Mouse (Mus musculus) midbrain, embryonic 16.5 days (tissue): ENCODE measurements at regions not wholly inside any gene's neighbourhood (a gene's known extent, or its start where the extent isn't known, plus 50 kb on each side); places are given as distances from the start of the nearest gene placed in this dataset.
A peak's percentile ranks its signal among the peaks of the same experiment; 100 is the strongest.

Experiments used
- ATAC-seq: fragments of 200-750 bp; cut with Nextera tagmentation; 2 replicates; pipeline ENCODE4 v1.8.0; 2017; ENCODE audit warnings: moderate TSS enrichment
- H3K27ac ChIP-seq: fragments of 300-500 bp; sonication (generic); 2 replicates; pipeline ENCODE4 v1.5.1; 2014; ENCODE audit warnings: mild to moderate bottlenecking, low read length, mixed read lengths
- H3K27me3 ChIP-seq: fragments of 300-500 bp; sonication (generic); 2 replicates; pipeline ENCODE4 v1.6.1; 2014; ENCODE audit warnings: low read depth, low read length, mixed read lengths; ENCODE audit not compliant: control insufficient read depth, insufficient read depth
- H3K36me3 ChIP-seq: fragments of 300-500 bp; sonication (generic); 2 replicates; pipeline ENCODE4 v1.6.1; 2014; ENCODE audit warnings: mild to moderate bottlenecking, low read length, moderate library complexity, mixed read lengths; ENCODE audit not compliant: control insufficient read depth, insufficient read depth
- H3K4me1 ChIP-seq: fragments of 300-500 bp; sonication (generic); 2 replicates; pipeline ENCODE4 v1.6.1; 2014; ENCODE audit warnings: mild to moderate bottlenecking, low read length, mixed read lengths; ENCODE audit not compliant: control insufficient read depth, insufficient read depth
- H3K4me2 ChIP-seq: fragments of 300-500 bp; sonication (generic); 2 replicates; pipeline ENCODE4 v1.6.1; 2014; ENCODE audit warnings: mild to moderate bottlenecking, low read length, mixed read lengths
- H3K4me3 ChIP-seq: fragments of 300-500 bp; sonication (generic); 2 replicates; pipeline ENCODE4 v1.5.1; 2014; ENCODE audit warnings: low read depth, mild to moderate bottlenecking, low read length, moderate library complexity, mixed read lengths
- H3K9ac ChIP-seq: fragments of 300-500 bp; sonication (generic); 2 replicates; pipeline ENCODE4 v1.6.1; 2014; ENCODE audit warnings: low read depth, low read length, mixed read lengths
- H3K9me3 ChIP-seq: fragments of 300-500 bp; sonication (generic); replicated peaks from 2 replicates; pipeline ENCODE4 v1.6.1; 2014; ENCODE audit warnings: mild to moderate bottlenecking, low read length, mixed read lengths; ENCODE audit not compliant: control insufficient read depth, poor library complexity, severe bottlenecking
- WGBS: fragments of 180-500 bp; shearing (Covaris S2); extraction: QIAGEN DNeasy Blood & Tissue Kit; methylation state at CpG from one replicate; pipeline ENCODE4 v1.1.7; 2014; 5-methylcytosine and 5-hydroxymethylcytosine counted together

DNA sequence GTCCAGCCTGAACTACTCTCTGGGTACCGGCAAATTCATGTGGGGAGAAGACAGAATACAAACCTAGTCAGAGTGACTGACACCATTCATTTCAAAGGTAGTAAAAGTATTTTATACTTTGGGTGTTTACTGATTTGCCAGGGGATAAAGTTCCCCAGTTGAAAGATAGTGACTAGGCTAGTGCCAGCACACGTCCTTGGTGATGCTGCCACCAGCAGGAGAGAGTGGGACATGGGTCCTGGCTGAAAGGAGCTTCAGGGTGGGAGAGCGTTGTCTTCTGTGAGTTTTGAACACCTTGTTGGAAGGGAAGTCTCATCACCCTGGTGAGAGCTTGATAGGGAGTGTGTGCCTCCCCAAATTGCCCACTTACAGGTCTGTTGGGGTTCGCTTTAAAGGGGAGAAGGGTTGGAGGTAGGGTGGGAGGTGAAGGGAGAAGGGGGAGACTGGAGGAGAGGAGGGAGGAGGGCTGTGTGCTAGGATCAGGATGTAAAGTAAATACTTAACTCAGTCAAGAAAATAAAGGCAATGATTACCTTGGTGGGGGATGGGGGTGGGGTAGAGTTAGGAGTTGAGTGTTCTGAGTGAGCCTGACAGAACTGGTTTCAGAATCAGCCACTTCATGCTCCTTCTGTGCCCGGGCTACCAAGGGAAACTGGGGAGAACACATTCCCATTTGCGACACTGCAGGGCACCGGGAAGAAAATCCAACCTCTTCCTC lies 273.9 kb downstream of the Dhx35 start:
- H3K9ac ChIP-seq, result no peak overlapping the region
- H3K27ac ChIP-seq, result no peak overlapping the region
- H3K9me3 ChIP-seq, result no peaks in the 10 kb centered on the region
- H3K4me1 ChIP-seq, result no peaks in the 10 kb centered on the region
- H3K36me3 ChIP-seq, result no peaks in the 10 kb centered on the region
- peaks cover 6% of the 10 kb centered on the region; the same call in 1 of the 2 replicates for H3K27me3 ChIP-seq
- ATAC-seq, result no peak
- H3K4me3 ChIP-seq, result no peak overlapping the region
- no peak overlapping the region for H3K4me2 ChIP-seq
- WGBS, result 51% methylated on average over 7 of the region's 7 CpGs

DNA sequence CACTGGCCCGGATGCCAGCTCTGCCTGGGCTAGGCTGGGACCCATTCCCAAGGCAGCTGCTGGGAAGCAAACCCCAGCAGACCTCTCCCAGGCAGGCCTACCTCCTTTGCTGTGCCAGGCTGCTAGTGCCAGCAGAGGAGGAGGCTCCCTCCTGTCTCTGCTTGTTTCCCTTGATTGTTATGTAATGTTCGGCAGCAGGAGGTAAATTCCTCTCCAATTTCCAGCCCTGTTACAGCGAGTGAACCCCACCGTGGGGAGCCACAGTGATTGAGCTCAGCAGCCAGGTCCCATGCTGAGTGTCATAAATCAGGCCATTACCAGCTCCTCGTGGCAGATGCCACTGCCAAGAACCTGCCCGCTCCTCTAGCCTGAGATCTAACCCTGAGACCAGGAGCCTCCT lies 274.6 kb downstream of the Dhx35 start:
- H3K9ac ChIP-seq, result no peak overlapping the region
- 12% methylated on average over 6 of the region's 6 CpGs for whole genome bisulfite sequencing
- H3K36me3 ChIP-seq, result no peaks in the 10 kb centered on the region
- H3K9me3 ChIP-seq, result no peaks in the 10 kb centered on the region
- H3K27ac ChIP-seq, result no peak overlapping the region
- no peak overlapping the region for H3K4me2 ChIP-seq
- ATAC-seq, result no peak
- H3K27me3 ChIP-seq, result peaks cover 6% of the 10 kb centered on the region; the same call in 1 of the 2 replicates
- H3K4me1 ChIP-seq, result no peaks in the 10 kb centered on the region
- H3K4me3 ChIP-seq, result no peak overlapping the region

DNA sequence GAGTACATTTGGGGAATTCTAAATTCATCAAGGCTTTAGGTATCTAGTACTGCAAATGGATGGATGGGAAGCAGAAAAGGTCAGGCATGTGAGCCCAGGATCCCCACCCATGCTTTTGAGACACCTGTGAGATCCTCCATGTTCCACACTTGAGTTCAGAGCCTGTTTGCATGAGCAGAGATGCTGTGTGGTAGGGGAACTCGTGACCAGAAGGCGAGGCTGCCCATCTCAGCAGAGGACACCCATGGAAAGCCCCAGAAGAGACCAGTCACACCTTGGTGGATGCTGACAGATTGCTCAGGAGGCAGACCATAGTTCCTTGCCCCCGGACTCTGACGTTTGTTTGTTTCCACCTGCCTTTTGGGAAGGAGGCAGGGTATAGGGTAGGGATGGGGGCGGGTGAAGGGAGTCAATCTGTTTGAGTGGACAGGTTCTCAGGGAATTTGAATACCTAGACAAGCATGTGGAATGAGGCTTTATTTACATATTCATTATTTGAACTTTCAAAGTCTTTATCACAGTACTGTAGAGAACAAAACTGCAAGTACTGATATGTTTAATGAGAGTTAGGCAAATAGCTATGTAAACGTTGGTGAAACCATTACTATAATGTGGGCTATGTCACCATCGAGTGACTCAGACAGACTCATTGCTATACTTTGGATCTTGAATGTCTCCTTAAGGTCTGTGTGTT lies 278.5 kb downstream of the Dhx35 start:
- no peaks in the 10 kb centered on the region for H3K4me1 ChIP-seq
- ATAC-seq, result no peak
- no peaks in the 10 kb centered on the region for H3K27me3 ChIP-seq
- H3K4me2 ChIP-seq, result no peak overlapping the region
- H3K9ac ChIP-seq, result no peak overlapping the region
- no peak overlapping the region for H3K4me3 ChIP-seq
- no peaks in the 10 kb centered on the region for H3K9me3 ChIP-seq
- WGBS, result 89% methylated on average over 7 of the region's 7 CpGs
- H3K36me3 ChIP-seq, result no peaks in the 10 kb centered on the region
- H3K27ac ChIP-seq, result no peak overlapping the region

DNA sequence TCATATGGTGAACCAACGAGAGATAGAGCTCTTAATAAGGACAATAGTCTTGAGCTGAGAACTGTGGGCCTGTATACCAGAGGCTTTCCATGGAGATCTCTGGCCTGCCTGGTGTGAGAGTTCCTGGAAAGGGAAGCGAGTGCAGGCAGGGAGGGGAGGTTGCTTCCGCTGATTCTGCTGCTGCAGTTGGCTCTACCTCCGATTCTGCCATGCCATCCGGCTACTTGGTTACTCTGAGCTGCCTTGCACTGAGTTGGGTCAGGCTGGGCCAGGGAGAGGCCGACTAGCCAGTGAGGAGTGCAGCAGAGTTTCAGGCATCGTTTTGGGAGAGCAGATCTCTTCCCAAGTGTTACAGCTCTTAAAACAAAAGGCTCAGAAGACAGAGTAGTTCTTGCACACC lies 285.2 kb downstream of the Dhx35 start:
- Histone ChIP-seq H3K4me3 (no peak overlapping the region), H3K27me3 (no peaks in the 10 kb centered on the region), H3K4me2 (no peak overlapping the region), H3K9ac (no peak overlapping the region), H3K9me3 (no peaks in the 10 kb centered on the region), H3K27ac (no peak overlapping the region), H3K4me1 (no peaks in the 10 kb centered on the region), H3K36me3 (no peaks in the 10 kb centered on the region)
- 82% methylated on average over 7 of the region's 7 CpGs for WGBS
- no peak for ATAC-seq

DNA sequence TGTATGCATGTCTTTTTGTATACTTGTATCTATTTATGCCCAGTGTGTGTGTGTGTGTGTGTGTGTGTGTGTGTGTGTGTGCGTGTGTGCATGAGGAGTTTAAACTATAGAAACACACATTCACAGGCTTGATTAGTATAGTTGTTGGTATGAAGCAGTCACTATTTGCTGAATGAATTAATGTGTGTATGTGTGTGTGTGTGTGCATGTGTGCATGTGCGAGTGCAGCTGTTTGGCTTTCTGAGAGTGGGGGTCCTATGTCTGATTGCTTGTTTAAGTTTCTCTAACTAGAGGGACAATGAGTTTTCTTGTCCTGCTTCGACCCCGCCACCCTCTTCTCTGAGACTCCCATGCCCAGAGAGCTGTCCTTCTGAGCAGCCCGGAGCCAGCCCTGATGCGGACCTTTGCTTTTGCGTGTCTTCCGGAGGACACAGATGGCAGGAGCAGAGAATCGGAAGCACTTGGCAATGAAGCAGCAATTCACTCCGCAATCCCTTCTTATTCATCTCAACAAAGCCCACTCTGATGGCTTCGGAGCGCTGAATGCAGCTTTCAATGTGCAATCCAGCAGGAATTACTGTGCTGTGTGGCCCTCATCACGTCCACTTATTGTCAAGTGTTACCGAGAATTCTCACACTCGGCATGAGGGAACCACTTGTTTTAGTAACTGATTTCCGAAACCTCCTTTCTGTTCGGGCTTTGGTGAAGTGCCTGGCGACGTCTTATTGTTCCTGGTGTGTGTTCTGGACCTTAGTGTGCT lies 286.4 kb downstream of the Dhx35 start:
- no peak overlapping the region for H3K27ac ChIP-seq

DNA sequence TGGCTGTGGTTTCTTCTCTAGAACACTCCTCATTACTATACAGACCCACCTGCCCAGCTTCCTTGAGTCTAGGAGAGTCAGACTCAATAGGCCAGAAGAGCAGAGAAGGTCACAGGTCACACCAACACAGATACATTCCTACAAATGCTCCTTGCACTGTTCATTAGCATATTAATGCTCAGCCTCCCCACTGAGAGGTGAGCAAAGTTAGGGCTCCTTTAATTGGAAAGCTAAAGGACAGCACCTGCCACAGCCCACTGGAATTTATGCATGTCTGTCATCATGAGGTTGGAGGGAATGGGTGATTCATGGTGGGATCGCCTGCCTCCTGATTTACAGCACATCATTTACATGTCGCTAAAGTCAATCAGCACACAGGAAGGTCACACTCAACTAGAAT lies 292.2 kb downstream of the Dhx35 start:
- Histone ChIP-seq H3K4me1 (no peaks in the 10 kb centered on the region), H3K4me2 (no peak overlapping the region), H3K9me3 (no peaks in the 10 kb centered on the region), H3K36me3 (no peaks in the 10 kb centered on the region), H3K27me3 (no peaks in the 10 kb centered on the region), H3K27ac (no peak overlapping the region), H3K9ac (no peak overlapping the region), H3K4me3 (no peak overlapping the region)
- no peak for ATAC-seq
- WGBS, result 79% methylated on average over 2 of the region's 2 CpGs

More for the DNA sequence above, 286.4 kb downstream of the Dhx35 start:
- H3K4me3 ChIP-seq, result no peak overlapping the region
- H3K9me3 ChIP-seq, result no peaks in the 10 kb centered on the region
- ATAC-seq, result no peak; the same call in 1 of the 2 replicates
- 50% methylated on average over 19 of the region's 19 CpGs for WGBS
- H3K4me1 ChIP-seq, result no peaks in the 10 kb centered on the region
- H3K36me3 ChIP-seq, result no peaks in the 10 kb centered on the region
- peak overlapping the region; percentile 6 for H3K4me2 ChIP-seq
- H3K27me3 ChIP-seq, result no peaks in the 10 kb centered on the region
- H3K9ac ChIP-seq, result no peak overlapping the region

DNA sequence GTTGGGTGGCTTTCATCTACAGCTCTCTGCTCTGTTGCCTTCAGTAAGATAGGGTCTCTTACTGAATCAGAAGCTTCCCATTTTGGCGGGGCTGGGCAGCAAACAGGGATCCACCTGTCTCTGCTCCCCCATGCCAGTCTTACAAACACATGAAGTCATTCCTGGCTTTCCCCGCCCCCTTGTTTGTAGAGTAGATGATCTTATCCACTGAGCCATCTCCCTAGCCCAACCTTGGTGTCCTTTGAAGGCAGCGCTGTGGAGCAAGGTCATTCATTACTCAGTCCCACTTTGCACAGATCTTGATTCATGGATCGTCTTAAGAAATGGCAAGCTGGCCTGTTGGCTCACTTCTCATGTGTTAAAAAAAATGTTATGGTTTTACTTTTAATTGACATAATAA lies 293.6 kb downstream of the Dhx35 start:
- no peak overlapping the region for H3K4me2 ChIP-seq
- no peak for ATAC-seq
- WGBS, result 94% methylated on average over 4 of the region's 4 CpGs
- no peak overlapping the region for H3K9ac ChIP-seq
- H3K4me3 ChIP-seq, result no peak overlapping the region
- H3K36me3 ChIP-seq, result no peaks in the 10 kb centered on the region
- no peak overlapping the region for H3K27ac ChIP-seq
- H3K9me3 ChIP-seq, result no peaks in the 10 kb centered on the region
- no peaks in the 10 kb centered on the region for H3K27me3 ChIP-seq
- no peaks in the 10 kb centered on the region for H3K4me1 ChIP-seq

DNA sequence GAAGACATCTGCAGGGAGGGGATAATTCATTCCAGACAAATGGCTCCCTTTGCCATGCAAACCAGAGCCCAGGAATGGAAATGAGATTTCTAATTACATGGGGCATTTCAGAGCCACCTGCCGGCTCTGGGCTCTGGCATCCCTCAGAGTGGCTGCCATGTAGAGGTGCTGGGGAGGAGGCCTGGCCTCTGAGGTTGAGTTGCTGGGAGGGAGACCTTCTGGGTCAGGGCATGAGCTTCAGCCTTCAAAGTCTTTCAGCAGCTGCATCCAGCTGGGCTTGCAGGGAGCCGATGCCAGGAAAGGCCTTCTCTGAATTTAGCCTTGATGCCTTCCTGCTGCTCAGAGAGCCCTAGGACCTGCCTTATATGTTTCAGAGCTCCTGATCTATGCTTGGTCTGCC lies 302.1 kb downstream of the Dhx35 start:
- no peak overlapping the region for H3K27ac ChIP-seq
- H3K4me3 ChIP-seq, result no peak overlapping the region
- no peak for ATAC-seq
- H3K36me3 ChIP-seq, result no peaks in the 10 kb centered on the region
- no peaks in the 10 kb centered on the region for H3K9me3 ChIP-seq
- 35% methylated on average over 2 of the region's 2 CpGs for WGBS
- H3K9ac ChIP-seq, result no peak overlapping the region
- no peak overlapping the region for H3K4me2 ChIP-seq
- no peaks in the 10 kb centered on the region for H3K27me3 ChIP-seq
- no peaks in the 10 kb centered on the region; the same call in 1 of the 2 replicates for H3K4me1 ChIP-seq

DNA sequence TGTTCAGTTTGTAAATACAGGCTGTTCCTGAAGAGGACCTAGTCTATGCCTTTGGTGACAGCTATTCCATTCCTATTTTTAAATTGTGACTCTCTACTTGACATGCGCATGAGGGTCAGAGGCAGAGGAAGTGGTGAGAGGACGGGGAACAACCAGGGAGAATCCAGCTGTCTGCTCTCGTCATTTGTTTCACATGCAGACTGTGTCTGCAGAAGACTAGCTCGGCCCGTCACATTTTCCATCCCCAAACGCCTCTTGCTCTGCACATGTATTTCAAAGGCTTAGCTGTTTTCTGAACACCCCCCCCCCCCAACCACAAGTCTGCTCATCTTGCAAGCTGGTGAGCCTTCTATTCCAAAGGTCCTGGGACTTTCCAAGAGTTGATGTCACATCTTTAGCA lies 339.4 kb downstream of the Dhx35 start:
- Histone ChIP-seq H3K4me1 (no peaks in the 10 kb centered on the region), H3K27ac (no peak overlapping the region), H3K27me3 (no peaks in the 10 kb centered on the region), H3K9me3 (peaks cover 4% of the 10 kb centered on the region; the same call in 1 of the 2 replicates), H3K4me2 (no peak overlapping the region), H3K9ac (no peak overlapping the region), H3K36me3 (no peaks in the 10 kb centered on the region), H3K4me3 (no peak overlapping the region)
- 85% methylated on average over 6 of the region's 6 CpGs for WGBS
- no peak for ATAC-seq
